Mouse (Mus musculus): ENCODE measurements around the gene Tgfb1.
"Not testable (repeated sequence)": the region's sequence is repeated elsewhere in the genome, so short reads cannot be mapped to it uniquely, and the experiment has no call there.

Gene Tgfb1

GRCm38 (mm10) chr7:25706578-25707170 is 19.9 kb downstream of the Tgfb1 start:
- no peak for DNase-seq

GRCm38 (mm10) chr7:25707581-25708292 is 20.9 kb downstream of the Tgfb1 start:
- DNase-seq = no peak

DNA sequence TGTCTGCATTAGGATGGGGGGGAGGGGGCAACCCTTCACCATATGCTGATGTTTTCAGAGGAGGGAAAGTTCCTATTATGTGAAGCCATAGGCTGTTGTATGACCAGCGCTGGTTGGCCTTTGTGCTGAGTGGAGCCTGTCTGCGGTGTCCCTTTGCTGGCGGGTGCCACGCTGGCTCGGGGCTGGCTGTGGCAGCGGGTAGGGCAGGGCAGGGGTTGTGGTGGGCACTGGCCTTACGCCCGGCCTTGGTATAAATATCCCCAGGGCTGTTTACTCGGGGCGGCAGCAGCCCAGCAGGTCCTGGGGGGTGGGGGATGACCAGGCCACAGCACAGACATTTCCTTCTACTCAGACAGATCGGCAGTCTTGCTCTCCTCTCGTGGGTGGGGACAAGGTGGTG is 23.2 kb downstream of the Tgfb1 start:
- no peak for DNase-seq

GRCm38 (mm10) chr7:25710519-25711130 is 23.8 kb downstream of the Tgfb1 start:
- DNase-seq = peak in 1 of 2 experiments; percentile 28

- DNase-seq = no peak
Observed at GRCm38 (mm10) chr7:25711165-25711564, 24.4 kb downstream of the Tgfb1 start.

- peak; percentile 75 to 84 for DNase-seq
Observed at GRCm38 (mm10) chr7:25711731-25712197, 25.0 kb downstream of the Tgfb1 start.

DNA sequence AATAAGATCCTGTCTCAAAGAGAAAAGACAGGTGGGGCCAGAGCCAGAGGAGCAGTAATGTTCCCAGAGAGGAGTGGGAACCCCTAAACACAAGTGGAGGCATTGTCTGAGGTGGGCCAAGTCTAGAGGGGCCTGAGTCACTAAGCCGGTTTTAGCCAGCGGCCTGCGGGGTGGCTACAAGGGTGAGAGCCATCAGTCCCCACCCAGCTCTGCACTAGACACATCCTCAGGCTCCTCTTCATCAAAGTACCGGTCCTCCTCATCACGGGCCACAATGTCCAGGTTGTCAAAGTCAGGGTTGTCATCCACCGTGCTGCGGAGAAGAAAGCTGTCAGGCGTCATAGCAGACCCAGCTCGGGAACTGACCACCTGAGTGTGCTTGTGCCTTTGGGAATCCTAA is 26.0 kb downstream of the Tgfb1 start:
- no peak for DNase-seq

GRCm38 (mm10) chr7:25714581-25714980 is 27.8 kb downstream of the Tgfb1 start:
- no peak for DNase-seq

DNA sequence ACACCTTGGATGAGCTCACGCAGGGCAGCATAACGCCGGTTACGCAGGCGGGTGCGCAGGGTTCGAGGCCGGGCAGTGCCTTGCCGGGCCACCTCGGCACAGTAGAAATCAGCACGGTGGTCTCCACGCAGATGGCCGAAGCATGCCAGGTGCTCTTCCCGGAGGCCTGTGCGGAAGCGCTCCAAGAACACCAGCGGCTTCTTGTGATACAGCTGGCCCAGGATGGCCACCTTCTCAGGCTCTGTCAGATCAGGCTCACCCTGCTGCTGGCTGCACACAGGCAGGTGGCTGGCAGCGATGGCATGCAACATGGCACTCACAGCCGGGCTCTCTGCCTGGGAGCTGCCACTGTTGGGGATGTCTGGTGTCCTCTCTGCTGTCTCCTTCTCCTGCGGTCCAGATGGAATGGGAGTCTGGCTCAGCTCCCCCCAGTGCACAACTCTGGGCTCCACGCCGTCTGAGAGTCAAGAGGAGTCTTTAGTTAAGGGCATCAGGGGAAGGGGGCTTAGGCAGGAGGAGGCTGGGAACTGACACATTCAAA is 29.0 kb downstream of the Tgfb1 start:
- DNase-seq = no peak

GRCm38 (mm10) chr7:25717478-25717877 is 30.7 kb downstream of the Tgfb1 start:
- no peak for DNase-seq

DNA sequence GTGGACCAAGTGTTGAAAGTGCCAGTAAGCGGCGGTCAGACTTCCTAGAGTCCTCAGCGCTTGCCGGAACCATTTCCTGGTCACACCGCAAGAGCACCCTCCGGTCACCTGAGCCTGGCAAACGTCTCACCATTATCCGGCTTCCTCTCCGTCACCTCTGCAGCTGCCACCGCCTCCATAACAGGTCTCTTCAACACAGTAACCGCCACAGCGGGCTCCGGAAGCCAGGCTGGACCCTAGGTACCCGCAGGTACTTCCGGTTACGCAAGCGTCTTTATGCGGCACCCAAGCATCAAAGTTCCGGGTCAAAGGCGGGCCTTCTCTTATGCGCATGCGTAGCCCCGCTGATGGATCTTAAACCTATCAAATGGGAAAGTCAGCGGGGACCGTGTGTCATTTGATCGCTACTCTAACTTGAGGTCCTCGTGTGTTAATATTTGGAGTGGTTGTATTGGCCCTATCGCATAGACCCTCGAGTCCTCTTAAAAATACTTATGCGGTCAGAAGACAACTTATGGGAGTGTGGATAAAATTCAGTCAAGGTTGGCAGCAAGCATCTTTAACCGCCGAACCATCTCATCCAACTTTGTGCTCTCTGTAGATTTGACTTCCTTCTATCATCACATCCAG is 32.1 kb downstream of the Tgfb1 start, which contains the start of gene Ccdc97:
Gene Ccdc97, minus strand, starts transcription at position 301 of the 630 bp plus-strand sequence.
- DNase-seq = peak; percentile 94

GRCm38 (mm10) chr7:25719761-25720610 is 33.2 kb downstream of the Tgfb1 start:
- peak; percentile 85 to 87 for DNase-seq

DNA sequence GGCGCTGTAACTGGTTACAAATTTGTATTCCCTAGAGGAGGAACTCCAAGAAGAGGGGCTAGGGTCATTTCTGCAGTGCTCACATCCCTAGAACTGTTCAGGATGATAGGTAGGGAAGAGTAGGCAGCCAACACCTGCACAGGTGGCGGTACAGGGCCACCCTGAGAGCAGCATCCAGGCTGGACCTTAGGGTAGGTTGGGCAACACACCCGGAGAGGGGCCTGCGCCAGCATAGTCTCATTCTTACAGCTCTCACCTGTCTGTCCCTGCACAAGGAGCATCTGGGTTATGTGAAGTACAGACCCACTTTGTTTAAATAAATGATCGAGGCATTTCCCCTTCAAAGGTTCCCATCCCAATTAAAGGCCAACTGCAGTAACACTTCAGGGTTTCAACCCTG is 34.0 kb downstream of the Tgfb1 start:
- DNase-seq = no peak

DNA sequence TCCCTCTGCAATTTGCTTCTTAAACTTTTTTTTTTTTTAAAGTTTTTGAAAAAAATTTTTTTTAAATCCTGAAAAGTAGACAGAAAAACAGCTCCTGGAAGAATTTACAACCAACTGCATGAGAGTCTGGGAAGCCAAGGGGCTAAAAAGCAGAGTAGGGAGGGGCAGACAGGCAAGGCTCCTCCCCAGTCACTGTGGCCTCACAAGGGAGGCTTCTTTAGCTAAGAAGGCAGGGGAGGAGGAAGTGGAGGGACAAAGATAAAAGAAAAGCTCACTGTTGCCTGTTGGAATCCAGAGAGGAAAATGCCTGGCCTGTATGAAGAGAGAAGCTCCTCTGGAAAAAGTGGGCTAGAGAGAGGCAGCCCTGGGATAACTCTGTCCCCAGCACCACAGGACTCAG is 35.0 kb downstream of the Tgfb1 start:
- DNase-seq = not testable (repeated sequence)

DNA sequence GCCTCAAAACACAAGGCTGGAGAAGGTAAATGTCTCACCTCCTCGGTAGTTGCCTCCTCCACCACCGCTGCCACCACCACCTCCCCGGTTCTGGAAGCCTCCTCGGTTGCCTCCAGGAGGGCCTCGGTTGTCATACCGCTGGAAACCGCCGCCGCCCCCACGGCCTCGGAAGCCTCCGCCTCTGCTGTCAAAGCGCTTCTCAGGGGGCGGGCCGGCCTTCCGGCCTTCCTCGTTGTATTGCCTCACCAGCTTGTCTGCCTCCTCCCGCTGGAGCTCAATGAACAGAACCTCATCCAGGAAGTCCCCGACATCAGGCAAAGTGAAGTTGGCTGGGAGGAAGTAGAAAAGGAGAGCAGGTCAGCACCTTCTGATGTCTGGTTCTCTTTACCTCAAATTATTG is 39.1 kb downstream of the Tgfb1 start:
- no peak for DNase-seq

- DNase-seq = no peak
Observed at GRCm38 (mm10) chr7:25727800-25728199, 41.0 kb downstream of the Tgfb1 start.

- DNase-seq = no peak
Observed at GRCm38 (mm10) chr7:25729396-25729795, 42.6 kb downstream of the Tgfb1 start.

GRCm38 (mm10) chr7:25729862-25730261 is 43.1 kb downstream of the Tgfb1 start:
- DNase-seq = no peak

- DNase-seq = no peak
Observed at GRCm38 (mm10) chr7:25731294-25732055, 44.7 kb downstream of the Tgfb1 start.

DNA sequence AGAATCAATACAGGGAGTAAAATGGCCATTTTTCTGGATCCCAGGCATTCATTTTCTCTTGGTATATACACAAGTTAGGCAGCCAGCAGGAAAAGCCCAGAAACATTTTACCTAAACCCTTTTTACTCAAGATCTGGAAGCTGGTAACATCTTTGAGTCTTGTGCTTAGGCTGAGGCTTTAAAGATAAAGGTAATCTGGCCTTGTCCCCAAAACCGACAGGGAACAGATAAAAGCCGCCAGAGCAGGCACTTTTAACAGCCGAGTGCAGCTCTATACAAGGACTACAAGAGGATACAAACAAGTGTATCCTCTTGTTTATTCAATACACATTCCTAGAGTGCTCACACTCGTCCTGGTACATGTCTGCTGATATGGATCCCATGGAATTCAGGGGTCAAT is 48.2 kb downstream of the Tgfb1 start:
- no peak for DNase-seq

- no peak for DNase-seq
Observed at GRCm38 (mm10) chr7:25736920-25737319, 50.1 kb downstream of the Tgfb1 start.
